Mouse (Mus musculus) testis, adult 2 months (tissue): Measurements from ENCODE around the gene Gm28051.

Experiments
- CTCF ChIP-seq: fragments of 200-500 bp; IDR thresholded peaks from 2 replicates; pipeline ENCODE4 v1.5.1; 2012; ENCODE audit warnings: low read depth, mild to moderate bottlenecking, inconsistent platforms, low read length, moderate library complexity; ENCODE audit not compliant: control insufficient read depth, insufficient read depth, insufficient replicate concordance
- POLR2A ChIP-seq: fragments of 200-500 bp; IDR thresholded peaks from 2 replicates; pipeline ENCODE4 v1.6.1; 2012; ENCODE audit warnings: low read depth, mild to moderate bottlenecking, inconsistent platforms, low read length, moderate library complexity; ENCODE audit not compliant: control insufficient read depth

DNA sequence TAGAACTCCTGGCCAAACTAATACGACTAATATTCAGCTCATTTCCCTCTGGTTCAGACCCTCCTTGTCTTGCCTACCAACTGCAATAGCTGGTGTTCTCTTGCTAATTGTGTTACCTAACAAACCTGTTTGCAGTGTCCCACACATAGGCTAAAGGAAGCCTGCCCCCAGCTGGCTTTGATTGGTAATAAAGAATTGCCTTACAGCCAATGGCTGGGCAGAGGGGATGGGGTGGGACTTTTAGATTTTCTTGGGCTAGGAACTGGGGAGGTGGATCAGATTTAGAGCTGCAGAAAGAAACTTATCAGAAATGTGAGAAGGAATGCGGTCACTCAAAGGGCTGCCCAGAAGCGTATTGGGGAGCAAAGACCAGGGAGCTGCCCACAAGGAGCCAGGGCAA lies 21.9 kb upstream of the Gm28051 start:
- TF ChIP-seq CTCF (no peak), POLR2A (no peak)
